Mouse (Mus musculus): ENCODE measurements at regions not wholly inside any gene's neighbourhood (a gene's known extent, or its start where the extent isn't known, plus 50 kb on each side); places are given as distances from the start of the nearest gene placed in this dataset.

DNA sequence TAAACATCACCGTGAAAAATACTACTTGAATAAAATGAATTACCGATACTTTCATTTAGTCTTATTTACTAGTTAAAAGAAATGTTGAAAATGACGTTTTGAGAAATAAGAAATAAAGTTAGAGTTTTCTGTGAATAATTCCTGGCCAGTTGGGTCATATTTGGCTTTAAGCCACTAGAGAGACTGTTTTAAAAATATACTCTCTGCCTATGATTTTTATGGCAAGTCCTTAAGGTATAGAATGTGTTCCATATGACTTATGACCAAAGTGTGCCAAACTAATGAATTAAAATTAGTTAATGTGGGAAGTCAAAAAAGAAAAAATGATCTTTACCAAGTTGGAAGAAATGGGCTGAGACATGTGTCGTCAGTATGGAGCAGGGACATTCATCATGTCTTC, 354.2 kb upstream of the Col3a1 start:
- DNase-seq, result no peak

DNA sequence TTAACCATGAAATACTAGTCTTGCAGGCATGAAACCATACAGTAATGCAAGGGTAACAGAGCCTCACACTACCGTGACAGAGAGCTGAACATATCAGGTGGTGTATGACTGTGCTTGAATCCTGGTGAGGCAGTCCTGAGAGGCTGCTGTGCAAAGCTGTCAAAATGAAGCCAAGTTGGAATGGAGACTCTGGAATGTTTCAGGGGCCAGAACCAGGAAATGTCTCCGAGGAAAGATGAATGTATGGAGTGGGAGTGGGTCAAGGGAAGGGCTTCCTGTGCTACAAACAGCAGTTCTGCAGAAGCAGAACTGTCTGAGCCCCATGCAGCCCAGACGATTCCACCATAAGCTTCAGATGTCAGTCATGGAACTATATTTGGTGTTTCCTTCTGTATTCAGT, 324.2 kb upstream of the Col3a1 start:
- no peak for DNase-seq

DNA sequence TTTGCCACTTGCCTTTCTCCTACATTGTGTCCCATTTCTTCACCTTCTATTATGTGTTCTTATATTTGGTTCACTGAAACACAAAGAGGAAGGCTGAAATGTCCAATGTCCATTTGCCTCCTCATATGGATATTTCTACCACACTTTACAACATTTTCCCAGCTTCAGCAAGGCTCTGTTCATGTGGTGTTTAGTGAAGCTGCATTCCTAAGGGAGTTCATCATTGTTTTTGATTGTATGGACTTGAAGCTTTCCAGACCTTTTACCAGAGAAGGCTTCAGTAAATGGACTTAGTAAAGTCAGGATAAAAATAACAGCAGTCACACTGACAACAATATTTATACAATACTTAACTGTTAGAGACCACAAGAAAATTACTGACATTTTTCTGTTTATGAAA, 290.8 kb upstream of the Col3a1 start:
- no peak for DNase-seq

DNA sequence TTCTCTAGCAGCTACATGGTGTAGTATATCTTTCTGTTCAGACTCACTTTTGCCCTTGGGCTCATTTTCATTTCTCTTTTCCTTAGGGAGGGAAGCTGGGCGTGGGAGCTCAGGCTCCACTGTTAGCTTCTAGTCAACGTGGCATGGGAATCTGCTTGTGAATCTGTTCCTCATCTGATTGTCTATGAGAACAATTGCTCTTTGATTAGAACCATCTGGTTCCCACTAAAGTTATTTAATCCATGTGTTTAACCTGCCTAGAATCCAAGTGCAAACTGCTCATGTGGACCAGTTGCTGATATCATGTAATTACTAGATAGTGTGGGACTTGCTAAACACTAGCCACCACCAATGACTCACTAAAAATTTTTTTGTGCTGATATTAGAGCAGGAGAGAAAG, 290.1 kb upstream of the Col3a1 start:
- no peak for DNase-seq

DNA sequence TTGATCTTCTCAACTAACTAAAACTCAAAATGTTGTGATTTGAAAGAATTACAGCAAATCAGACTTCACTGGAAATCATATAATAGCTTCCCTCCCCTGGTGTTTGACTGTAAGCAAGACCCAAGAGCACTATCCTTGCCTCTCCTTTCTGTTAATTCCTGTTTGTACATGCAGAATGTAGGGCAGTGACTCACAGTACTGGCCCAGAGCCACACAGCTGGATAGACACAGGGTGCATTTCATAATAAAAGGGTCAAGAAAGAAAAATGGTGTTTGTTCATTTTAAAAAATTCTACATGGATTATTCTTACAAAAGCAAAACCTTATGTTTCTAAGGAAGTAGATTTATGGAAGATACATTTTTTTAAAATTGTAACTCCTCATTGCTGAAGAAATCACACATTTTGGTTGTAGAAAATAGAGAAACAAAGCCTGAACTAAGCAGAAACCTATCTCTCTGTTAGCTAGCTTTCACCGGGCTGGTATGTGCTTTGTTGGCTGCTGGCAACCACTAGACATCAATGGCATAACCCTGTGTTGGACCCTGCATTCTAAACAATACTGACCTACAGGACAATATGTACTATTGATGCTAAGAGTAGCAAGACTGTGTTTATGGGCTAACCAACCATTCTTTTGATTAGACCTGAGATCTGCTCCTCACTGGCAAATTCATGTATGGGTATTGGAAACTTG, 289.0 kb upstream of the Col3a1 start:
- DNase-seq, result peak; percentile 78

DNA sequence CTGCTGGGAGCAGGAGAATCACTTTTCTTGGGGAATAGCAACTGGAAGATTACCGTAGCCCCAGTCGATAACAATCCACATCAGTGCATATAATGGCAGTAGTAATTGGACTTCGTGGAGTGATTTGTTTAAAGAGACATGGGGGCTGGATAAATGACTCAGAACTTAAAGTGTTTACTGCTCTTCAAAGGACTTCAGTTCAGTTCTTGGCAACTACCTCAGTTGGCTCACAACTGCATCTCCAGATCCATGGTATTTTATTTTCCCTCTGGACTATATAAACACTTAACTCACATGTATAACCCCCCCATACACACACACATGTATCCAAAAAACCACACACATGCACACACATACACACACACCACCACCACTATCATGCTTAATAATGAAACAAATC, 288.0 kb upstream of the Col3a1 start:
- DNase-seq, result no peak

DNA sequence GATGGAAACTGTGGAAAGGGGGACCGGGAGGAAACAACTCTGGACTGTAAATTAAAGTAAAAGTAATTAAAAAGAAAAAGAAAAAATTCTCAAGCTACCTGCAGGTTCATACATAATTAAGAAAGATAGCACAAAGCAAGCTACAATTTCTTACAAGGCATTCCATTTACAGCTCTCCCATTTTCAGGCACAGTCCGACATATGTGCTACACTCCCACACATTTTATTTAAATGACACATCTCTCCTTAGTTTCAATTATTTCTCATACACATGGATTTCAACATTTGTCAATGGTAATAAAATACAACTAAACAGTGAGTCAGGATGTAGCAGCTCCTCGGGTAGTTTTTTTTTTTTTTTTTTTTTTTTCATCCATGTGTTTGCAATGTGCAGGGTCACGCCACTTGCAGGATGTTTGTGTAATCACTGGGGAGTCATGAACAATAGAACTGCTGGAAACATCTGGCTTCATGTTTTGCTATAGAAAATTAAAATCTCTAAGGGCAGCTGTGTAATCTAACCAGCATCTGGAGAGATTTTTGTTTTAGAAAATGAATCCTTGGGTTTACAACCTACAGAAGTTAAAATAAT, 279.8 kb upstream of the Col3a1 start:
- no peak for DNase-seq

DNA sequence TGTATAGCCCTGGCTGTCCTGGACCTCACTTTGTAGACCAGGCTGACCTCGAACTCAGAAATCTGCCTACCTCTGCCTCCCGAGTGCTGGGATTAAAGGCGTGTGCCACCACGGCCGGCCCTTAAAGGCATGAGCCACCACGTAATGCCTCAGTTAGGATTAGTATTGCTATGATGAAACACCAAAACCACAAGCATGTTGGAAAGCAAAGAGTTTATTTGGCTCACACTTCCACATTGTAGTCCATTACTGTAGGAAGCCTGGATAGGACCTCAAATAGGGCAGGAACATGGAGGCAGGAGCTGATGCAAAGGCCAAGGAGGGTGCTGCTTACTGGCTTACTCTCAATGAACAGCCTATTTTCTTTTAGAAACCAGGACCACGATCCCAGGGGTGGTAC, 278.0 kb upstream of the Col3a1 start:
- no peak for DNase-seq

DNA sequence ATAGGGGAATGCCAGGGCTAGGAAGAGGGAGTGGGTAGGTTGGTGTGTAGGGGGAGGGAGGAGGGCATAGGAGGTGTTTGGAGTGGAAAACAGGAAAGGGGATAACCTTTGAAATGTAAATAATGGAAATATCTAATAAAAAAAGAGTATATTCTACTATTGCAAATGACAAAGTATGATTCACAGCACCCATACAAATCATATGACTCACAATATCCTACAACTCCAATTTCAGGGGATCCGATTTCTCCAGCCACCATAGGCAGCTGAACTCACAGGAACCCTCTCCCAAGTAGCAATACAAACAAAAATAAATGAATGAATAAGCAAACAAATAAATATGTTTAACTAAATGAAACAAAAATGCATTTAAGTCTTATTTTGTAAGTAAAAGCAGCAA, 270.0 kb upstream of the Col3a1 start:
- DNase-seq, result no peak

DNA sequence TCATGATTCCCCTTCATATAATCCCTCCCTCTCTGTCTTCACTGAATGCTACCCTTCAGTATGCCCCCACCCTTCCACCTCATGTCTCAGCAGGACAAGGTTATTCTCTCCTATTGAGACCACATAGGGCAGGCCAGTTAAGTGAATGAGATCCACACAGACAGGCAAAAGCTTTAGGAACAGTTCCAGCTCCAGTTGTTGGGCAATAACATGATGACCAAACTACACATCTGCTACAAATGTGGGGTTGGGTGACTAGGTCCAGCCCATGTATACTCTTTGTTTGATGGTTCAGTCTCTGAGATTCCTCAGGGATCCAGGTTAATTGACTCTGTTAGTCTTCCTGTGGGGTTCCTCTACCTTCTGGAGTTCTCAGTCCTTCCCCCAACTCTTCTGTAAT, 269.5 kb upstream of the Col3a1 start:
- DNase-seq, result no peak

DNA sequence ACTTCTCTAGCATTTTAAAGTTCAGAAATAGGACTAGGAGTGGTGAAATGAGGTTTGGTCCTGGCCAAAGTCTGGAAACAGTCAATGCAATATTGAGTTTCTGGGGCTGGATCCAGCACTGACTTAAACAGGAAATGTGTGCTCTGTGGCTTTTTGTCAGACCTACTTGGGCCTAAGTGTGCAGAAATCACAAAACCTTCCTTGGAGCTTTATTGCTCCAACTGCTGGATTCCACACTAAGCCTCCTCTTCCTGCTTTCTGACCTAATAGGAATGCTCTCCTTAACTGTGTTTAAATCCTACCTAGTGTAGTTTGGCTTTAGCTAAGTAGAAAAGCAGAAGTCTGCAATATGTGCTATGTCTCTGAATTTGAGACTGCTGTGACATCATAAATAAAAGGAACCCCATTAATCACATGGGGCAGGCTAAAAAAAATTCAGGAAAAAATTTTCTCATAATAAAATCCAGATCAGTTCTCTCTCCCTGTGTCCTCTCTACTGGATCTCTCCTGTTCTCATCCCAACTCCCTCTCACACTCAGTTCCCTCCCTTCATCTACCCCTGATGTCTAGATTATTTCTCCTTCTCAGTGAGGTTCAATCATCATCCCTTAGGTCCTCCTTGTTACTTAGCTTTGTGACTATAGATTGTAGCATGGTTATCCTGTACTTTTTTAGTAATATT, 268.0 kb upstream of the Col3a1 start:
- DNase-seq, result no peak

DNA sequence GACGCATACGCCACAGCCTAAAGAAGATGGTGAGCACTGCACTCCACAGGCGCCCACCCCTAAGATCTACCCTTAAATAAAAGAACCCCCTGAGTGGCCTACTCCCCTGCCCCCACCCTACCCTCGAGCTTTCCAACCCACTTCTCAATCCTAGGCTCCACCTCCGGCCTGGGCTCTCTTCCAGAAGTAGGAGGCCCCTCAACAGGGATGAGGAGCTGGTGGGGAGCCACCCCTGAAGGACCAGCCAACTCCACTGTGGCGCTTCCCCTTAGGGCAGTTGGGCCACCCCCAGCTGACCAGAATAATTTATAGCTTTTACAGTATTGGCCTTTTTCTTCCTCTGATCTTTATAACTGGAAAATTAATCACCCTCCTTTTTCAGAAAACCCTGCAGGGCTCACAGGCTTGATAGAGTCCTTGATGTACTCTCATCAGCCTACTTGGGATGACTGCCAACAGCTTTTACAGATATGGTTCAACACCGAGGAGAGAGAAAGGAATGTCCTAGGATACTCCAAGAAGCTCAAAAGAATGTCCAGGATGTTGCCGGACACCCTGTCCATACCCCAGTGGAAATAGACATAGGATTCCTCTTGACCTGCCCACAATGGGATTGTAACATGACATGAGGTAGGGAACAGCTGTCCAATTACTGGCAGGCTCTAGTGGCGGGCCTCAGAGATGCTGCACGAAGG, 220.3 kb upstream of the Col3a1 start:
- DNase-seq, result no peak

DNA sequence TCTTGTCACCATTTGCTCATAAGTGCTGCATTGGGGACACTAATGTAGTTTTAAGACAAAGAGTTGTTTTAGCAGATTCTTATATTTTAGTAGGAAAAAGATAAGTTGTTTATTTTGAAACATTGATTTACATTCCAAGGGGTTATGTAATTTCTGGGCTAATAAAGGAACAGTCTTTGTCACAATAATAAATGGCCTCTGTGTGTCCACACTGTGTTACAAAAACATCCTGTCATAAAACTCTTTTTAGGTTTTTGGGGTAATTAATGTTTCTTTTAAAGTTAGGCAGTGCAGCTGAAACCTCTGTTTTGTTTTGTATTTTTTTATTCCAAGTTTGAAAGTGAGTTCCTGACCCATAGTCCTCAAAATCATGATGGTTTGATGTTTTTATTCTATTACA, 210.4 kb upstream of the Col3a1 start:
- DNase-seq, result no peak

DNA sequence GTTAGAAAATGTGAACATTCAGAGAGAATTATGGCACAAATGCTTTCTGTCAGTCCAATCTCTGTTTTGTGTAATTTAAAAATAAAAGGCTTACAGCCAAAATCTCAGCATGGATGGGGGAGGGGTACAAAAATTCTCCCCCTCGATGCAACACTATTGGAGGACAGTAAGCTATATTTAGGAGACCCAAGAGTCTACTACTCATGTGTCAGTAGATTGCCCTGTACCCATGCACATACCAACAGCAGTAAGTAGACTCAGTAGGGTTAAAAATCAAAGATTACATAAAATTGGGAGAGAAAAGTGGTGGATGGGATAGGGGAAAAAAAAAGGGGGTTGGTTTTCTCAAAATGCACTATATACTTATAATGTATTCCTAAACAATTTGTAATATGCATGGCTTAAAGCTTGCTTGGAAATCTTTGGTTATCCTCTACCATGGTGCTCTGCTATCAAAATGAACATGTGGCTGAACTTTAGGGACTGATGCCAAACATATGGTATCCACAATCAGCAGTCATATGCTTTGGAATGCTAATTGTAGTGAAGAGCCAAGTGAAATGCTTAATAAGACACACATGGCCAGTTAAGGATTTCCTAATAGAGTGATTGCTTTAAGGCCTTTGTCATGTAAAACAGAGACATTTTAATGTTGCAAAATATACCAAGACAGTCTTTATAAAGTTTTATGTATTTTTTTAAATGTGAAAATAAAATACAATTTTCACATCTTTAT, 194.8 kb upstream of the Col3a1 start:
- DNase-seq, result no peak

DNA sequence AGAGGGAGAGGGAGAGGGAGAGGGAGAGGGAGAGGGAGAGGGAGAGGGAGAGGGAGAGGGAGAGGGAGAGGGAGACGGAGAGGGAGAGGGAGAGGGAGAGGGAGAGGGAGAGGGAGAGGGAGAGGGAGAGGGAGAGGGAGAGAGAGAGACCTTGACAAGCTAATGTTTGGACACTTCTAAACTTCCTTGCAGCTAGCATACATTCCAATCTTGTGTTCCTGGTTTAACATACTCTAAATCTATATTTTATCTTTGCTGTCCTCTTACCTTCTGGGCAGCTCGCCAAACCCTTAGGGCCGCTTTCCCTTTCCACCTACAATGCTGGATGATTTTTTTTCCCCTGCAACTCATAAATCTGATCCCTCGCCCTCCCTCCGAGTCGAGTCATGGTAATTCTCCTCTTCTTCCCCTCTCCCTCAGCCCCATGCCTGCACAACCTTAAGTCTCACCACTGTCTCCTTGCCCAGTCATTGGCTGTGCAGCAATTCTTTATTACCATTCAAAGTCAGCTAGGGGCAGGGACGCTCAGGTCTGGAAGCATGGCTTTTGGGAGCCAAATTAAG, 176.1 kb upstream of the Col3a1 start:
- no peak for DNase-seq

DNA sequence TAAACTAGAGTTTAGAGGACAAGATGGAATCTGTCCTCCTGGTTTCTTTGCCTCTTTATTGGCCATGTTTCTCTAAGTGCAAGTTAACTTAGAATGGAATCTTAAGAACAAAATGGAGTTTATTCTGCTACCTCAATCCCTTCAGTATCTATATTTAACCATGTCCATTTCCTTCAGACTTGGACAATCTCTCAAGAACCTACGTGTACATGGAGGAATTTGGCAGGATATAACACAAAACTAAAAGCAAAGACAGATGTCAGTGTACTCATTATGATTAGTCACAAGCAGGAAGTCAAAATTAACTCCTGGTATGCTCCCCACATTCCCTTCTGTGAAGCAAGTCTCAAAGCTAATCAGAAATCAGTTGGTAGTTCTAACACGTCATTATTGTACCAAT, 164.3 kb upstream of the Col3a1 start:
- DNase-seq, result no peak

DNA sequence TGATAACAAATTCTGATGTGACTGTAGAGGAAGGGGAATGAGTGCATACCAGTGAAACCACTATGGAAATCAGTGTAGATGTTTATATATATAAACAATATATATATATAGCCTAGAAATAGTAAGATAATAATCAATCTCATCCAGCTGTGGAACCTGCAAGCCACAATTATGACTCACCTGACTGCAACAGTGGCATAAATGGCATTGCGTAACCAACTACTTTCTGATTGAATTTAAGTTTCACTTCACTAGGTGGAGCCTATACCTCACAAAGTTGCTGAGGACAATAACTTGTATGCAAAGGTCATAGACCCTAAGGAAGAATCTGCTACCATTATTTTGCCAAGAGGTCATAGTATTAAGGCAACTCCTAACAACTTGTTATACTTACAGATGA, 129.7 kb upstream of the Col3a1 start:
- DNase-seq, result no peak

DNA sequence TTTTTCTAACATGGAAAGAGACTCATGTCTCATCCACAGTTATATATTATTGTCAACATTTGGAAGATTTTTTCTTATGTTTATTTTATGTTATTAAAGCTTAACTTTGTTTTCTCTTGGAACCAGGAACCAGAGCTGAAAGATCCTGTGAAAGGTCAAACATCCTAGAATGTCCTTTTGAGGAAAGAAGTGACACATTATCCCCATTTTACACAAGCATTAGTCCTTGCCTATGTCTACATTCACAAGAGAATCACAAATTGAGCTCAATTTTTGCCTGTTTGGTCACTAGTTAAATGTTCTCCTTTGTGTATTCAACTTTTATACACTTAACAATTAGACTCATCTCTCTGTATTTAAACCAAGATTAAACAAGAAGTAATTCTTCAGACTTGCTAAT, 126.0 kb upstream of the Col3a1 start:
- DNase-seq, result no peak

DNA sequence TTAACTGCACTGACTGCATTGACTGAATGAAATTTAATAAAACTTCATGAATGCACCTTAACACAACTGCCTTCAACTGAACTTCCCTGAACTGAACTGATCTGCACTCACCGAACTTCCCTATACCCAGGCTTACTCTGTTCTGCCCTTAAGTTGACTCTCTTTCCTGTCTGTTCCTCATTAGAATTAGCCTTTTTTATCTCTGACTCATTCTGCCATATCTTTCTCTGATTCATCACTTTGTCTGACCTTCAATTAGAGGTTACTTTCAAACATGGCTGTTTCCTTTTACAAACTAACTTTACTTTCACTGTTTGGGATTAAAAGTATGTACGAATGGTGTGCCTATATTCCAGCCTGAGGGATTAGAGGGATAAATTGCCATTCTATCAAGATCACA, 103.4 kb upstream of the Col3a1 start:
- DNase-seq, result no peak

DNA sequence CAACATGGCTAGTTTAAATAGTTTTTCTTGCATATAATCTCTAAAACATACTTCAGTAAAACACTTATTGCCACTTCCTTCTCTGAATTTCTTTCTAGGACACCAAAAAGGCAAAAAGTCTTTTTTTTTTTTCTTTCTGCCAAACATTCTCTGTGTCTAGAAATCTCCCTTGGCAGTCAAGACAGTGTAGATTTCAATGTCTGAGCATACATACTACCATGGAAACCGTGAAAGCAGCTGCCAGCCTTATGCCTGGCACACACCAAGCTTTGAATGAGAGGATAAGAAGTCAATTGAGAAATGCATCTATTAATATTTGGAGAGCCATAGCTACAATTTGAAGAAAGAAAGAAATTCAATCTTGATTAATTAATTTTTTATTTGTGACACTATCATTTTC, 95.1 kb upstream of the Col3a1 start:
- DNase-seq, result no peak

Data from adrenal gland, adult 8-10 months (tissue).